Mouse (Mus musculus) Patski (cell line): ENCODE data around the gene Chtf18. TPM values are rescaled to one million over a fixed set of nuclear protein-coding genes. Genes with fewer than 3 reads are reported as not detected.

Experiments used
- ATAC-seq: fragments of 100-300 bp; one replicate; pipeline ENCODE4 v1.8.0; 2021
- CTCF ChIA-PET: fragments of 350-600 bp; sonication (Branson Sonifier 250); formaldehyde crosslinking; loops from one replicate; lab custom pipeline; 2022; ENCODE audit warnings: inconsistent platforms; lab: Charles Lee
- POLR2A ChIA-PET: fragments of 350-600 bp; sonication (Branson Sonifier 250); formaldehyde crosslinking; loops from one replicate; lab custom pipeline; 2022; ENCODE audit warnings: antibody characterized with exemption, inconsistent platforms; lab: Charles Lee
- DNase-seq: peaks from one replicate; pipeline ENCODE4 v3.0.0-alpha.2; 2011; ENCODE audit warnings: low read depth, low spot score
- H3K27me3 ChIP-seq: fragments of 371-371 bp; one replicate; pipeline ENCODE4 v1.5.1; 2021
- CTCF ChIP-seq: fragments of 100-300 bp; IDR thresholded peaks from one replicate; pipeline ENCODE4 v1.5.1; 2021
- in situ Hi-C: fragments of 300-500 bp; cut with MboI; formaldehyde crosslinking; loops from 3 replicates; pipeline ENCODE4 v1.11.1; 2018; ENCODE audit warnings: low pct_unique_long_range_greater_than_20kb, mixed read lengths
- polyA plus RNA-seq: library from polyadenylated mRNA; unstranded; gene quantifications from one replicate; pipeline ENCODE4 v1.2.3, GENCODE M21; 2021

The Chtf18 gene
- polyA plus RNA-seq, 1 experiment from 2014 or later = 13.0 TPM

GRCm38 (mm10) chr17:25672982-25673381, 54.2 kb downstream of the Chtf18 start:
- TF ChIP-seq CTCF = no peak
- DNase-seq (no peak), ATAC-seq (no peak)
- ChIA-PET CTCF (no interaction called here), POLR2A (no interaction called here)
- in situ Hi-C loops = no loop called here
- H3K27me3 ChIP-seq = peaks cover 9% of the 10 kb centered on the region

Other genes starting within 250 kb of the Chtf18 start
- not detected for gene Sstr5, start 230.1 kb downstream of the Chtf18 start, polyA plus RNA-seq
- gene Sox8, start 156.7 kb downstream of the Chtf18 start, polyA plus RNA-seq = 16.7 TPM
- 40.2 TPM for gene Lmf1, start 148.3 kb downstream of the Chtf18 start, polyA plus RNA-seq
- gene Gng13, start 10.2 kb downstream of the Chtf18 start, polyA plus RNA-seq = not detected
- gene Rpusd1, start 251 bp upstream of the Chtf18 start, polyA plus RNA-seq = 18.5 TPM
- gene Mslnl, start 8.6 kb upstream of the Chtf18 start, polyA plus RNA-seq = not detected
- gene Msln, start 27.0 kb upstream of the Chtf18 start, polyA plus RNA-seq = 0.99 TPM
- gene Narfl, start 46.4 kb upstream of the Chtf18 start, polyA plus RNA-seq = 44.9 TPM
- gene Haghl, start 58.3 kb upstream of the Chtf18 start, polyA plus RNA-seq = 108 TPM
- 0.30 TPM for gene Ccdc78, start 59.2 kb upstream of the Chtf18 start, polyA plus RNA-seq
- gene Fam173a, start 65.5 kb upstream of the Chtf18 start, polyA plus RNA-seq = 73.5 TPM
- gene AC134908.4, start 68.2 kb upstream of the Chtf18 start, polyA plus RNA-seq = 0.09 TPM
- gene Metrn, start 69.7 kb upstream of the Chtf18 start, polyA plus RNA-seq = 39.8 TPM
- gene Fbxl16, start 81.7 kb upstream of the Chtf18 start, polyA plus RNA-seq = 4.0 TPM
- gene Wdr24, start 96.2 kb upstream of the Chtf18 start, polyA plus RNA-seq = 29.9 TPM
- gene Jmjd8, start 101.4 kb upstream of the Chtf18 start, polyA plus RNA-seq = 22.9 TPM
- 188 TPM for gene Stub1, start 106.0 kb upstream of the Chtf18 start, polyA plus RNA-seq
- 5.0 TPM for gene Rhbdl1, start 109.9 kb upstream of the Chtf18 start, polyA plus RNA-seq
- 6.0 TPM for gene Gm20683, start 114.3 kb upstream of the Chtf18 start, polyA plus RNA-seq
- gene Rhot2, start 117.4 kb upstream of the Chtf18 start, polyA plus RNA-seq = 96.4 TPM
- gene Wdr90, start 134.1 kb upstream of the Chtf18 start, polyA plus RNA-seq = 27.7 TPM
- gene Mcrip2, start 141.3 kb upstream of the Chtf18 start, polyA plus RNA-seq = 57.8 TPM
- gene Mettl26, start 147.7 kb upstream of the Chtf18 start, polyA plus RNA-seq = 81.4 TPM
- gene Wfikkn1, start 153.4 kb upstream of the Chtf18 start, polyA plus RNA-seq = 0.35 TPM
- 20.2 TPM for gene Rab40c, start 192.3 kb upstream of the Chtf18 start, polyA plus RNA-seq
- gene Pigq, start 217.5 kb upstream of the Chtf18 start, polyA plus RNA-seq = 104 TPM
- 0.05 TPM for gene Nhlrc4, start 217.5 kb upstream of the Chtf18 start, polyA plus RNA-seq
- 0.08 TPM for gene A930017K11Rik, start 225.1 kb upstream of the Chtf18 start, polyA plus RNA-seq